Mouse (Mus musculus) MEL (cell line): ENCODE results near the gene Tpx2. TPM values are rescaled to one million over a fixed set of nuclear protein-coding genes. Genes with fewer than 3 reads are reported as not detected.
A peak's percentile ranks its signal among the peaks of the same experiment; 100 is the strongest.

Source experiments
- DNase-seq: peaks from one replicate; pipeline ENCODE4 v3.0.0; 2011; ENCODE audit warnings: low read depth, low spot score
- H3K27ac ChIP-seq: 2 replicates; pipeline ENCODE4 v1.5.1; 2012; ENCODE audit warnings: low read depth, mild to moderate bottlenecking, control low read depth, low read length, moderate library complexity; ENCODE audit not compliant: control insufficient read depth
- H3K27me3 ChIP-seq, 2 experiments: fragments of 150-350 bp in 1 of 2; sonication (generic) in 1 of 2; 2 replicates each; pipeline ENCODE4 v1.6.1; 2012; ENCODE audit warnings: low read length in 2 of 2, mild to moderate bottlenecking in 2 of 2, improper control_type of control experiment in 1 of 2, moderate library complexity in 1 of 2; ENCODE audit not compliant: insufficient read depth in 2 of 2, control insufficient read depth in 1 of 2
- H3K36me3 ChIP-seq, 2 experiments: 2 replicates each; pipeline ENCODE4 v1.6.1; 2012 to 2014; ENCODE audit warnings: low read length in 2 of 2, improper control_type of control experiment in 1 of 2, inconsistent platforms in 1 of 2, mild to moderate bottlenecking in 1 of 2; ENCODE audit not compliant: insufficient read depth in 2 of 2, control insufficient read depth in 1 of 2
- H3K4me1 ChIP-seq, 2 experiments: fragments of 150-350 bp in 1 of 2; sonication (generic) in 1 of 2; 2 replicates each; pipeline ENCODE4 v1.6.1; 2012; ENCODE audit warnings: low read length in 2 of 2, improper control_type of control experiment in 1 of 2, mild to moderate bottlenecking in 1 of 2; ENCODE audit not compliant: insufficient read depth in 2 of 2, control insufficient read depth in 1 of 2
- H3K4me3 ChIP-seq, 2 experiments: fragments of 150-350 bp in 1 of 2; sonication (generic) in 1 of 2; 2 replicates each; pipeline ENCODE4 v1.5.1; 2012; ENCODE audit warnings: low read depth in 2 of 2, low read length in 2 of 2, mild to moderate bottlenecking in 2 of 2, moderate library complexity in 2 of 2, control low read depth in 1 of 2, improper control_type of control experiment in 1 of 2; ENCODE audit not compliant: control insufficient read depth in 1 of 2, insufficient read depth in 1 of 2
- H3K79me2 ChIP-seq: 2 replicates; pipeline ENCODE4 v1.6.1; 2012; ENCODE audit warnings: mild to moderate bottlenecking, low read length, moderate library complexity; ENCODE audit not compliant: control insufficient read depth, poor library complexity, insufficient read depth
- H3K9ac ChIP-seq: 2 replicates; pipeline ENCODE4 v1.6.1; 2012; ENCODE audit warnings: low read depth, mild to moderate bottlenecking, control low read depth, low read length, moderate library complexity; ENCODE audit not compliant: control insufficient read depth, poor library complexity, severe bottlenecking
- H3K9me3 ChIP-seq: fragments of 150-350 bp; sonication (generic); replicated peaks from 2 replicates; pipeline ENCODE4 v1.6.1; 2012; ENCODE audit warnings: mild to moderate bottlenecking, low read length, improper control_type of control experiment, moderate library complexity; ENCODE audit not compliant: insufficient read depth
- CHD2 ChIP-seq: IDR thresholded peaks from 2 replicates; pipeline ENCODE4 v1.6.1; 2011; ENCODE audit warnings: low read length, improper control_type of control experiment
- CTCF ChIP-seq, 3 experiments: IDR thresholded peaks in 2 of 3; conservative IDR thresholded peaks in 1 of 3; 2 replicates each; pipeline ENCODE4 v1.5.1; 2011 to 2012; ENCODE audit warnings: low read length in 3 of 3, low read depth in 2 of 3, mild to moderate bottlenecking in 2 of 3, improper control_type of control experiment in 1 of 3, inconsistent platforms in 1 of 3, mixed read lengths in 1 of 3, moderate library complexity in 1 of 3; ENCODE audit not compliant: control insufficient read depth in 1 of 3, insufficient read depth in 1 of 3, poor library complexity in 1 of 3, severe bottlenecking in 1 of 3
- E2F4 ChIP-seq: IDR thresholded peaks from 2 replicates; pipeline ENCODE4 v1.6.1; 2011; ENCODE audit warnings: low read depth, low read length, improper control_type of control experiment, borderline replicate concordance
- EP300 ChIP-seq, 2 experiments: IDR thresholded peaks; 2 replicates each; pipeline ENCODE4 v1.6.1; 2011; ENCODE audit warnings: improper control_type of control experiment in 2 of 2, low read length in 2 of 2, low read depth in 1 of 2, mild to moderate bottlenecking in 1 of 2
- ETS1 ChIP-seq: IDR thresholded peaks from 2 replicates; pipeline ENCODE4 v1.6.1; 2012; ENCODE audit warnings: low read depth, mild to moderate bottlenecking, inconsistent platforms, low read length, improper control_type of control experiment, moderate library complexity
- GABPA ChIP-seq: IDR thresholded peaks from 2 replicates; pipeline ENCODE4 v1.6.1; 2012; ENCODE audit warnings: low read depth, mild to moderate bottlenecking, inconsistent platforms, low read length, improper control_type of control experiment, moderate library complexity
- GATA1 ChIP-seq: IDR thresholded peaks from 2 replicates; pipeline ENCODE4 v1.6.1; 2011; ENCODE audit warnings: low read depth, low read length, improper control_type of control experiment
- HCFC1 ChIP-seq: IDR thresholded peaks from 2 replicates; pipeline ENCODE4 v1.6.1; 2012; ENCODE audit warnings: low read depth, mild to moderate bottlenecking, inconsistent platforms, low read length, improper control_type of control experiment, moderate library complexity
- JUND ChIP-seq: IDR thresholded peaks from 2 replicates; pipeline ENCODE4 v1.6.1; 2011; ENCODE audit warnings: low read depth, mild to moderate bottlenecking, improper control_type of control experiment, low read length
- KAT2A ChIP-seq: conservative IDR thresholded peaks from 2 replicates; pipeline ENCODE4 v1.6.1; 2012; ENCODE audit warnings: low read depth, low read length, improper control_type of control experiment, inconsistent platforms
- MAFK ChIP-seq: IDR thresholded peaks from 2 replicates; pipeline ENCODE4 v1.6.1; 2011; ENCODE audit warnings: low read depth, mild to moderate bottlenecking, low read length, improper control_type of control experiment, borderline replicate concordance
- MAX ChIP-seq: IDR thresholded peaks from 2 replicates; pipeline ENCODE4 v1.6.1; 2011; ENCODE audit warnings: low read length, improper control_type of control experiment
- MYB ChIP-seq: IDR thresholded peaks from 2 replicates; pipeline ENCODE4 v1.6.1; 2011; ENCODE audit warnings: mild to moderate bottlenecking, low read depth, low read length, improper control_type of control experiment
- MYC ChIP-seq: IDR thresholded peaks from 2 replicates; pipeline ENCODE4 v1.6.1; 2011; ENCODE audit warnings: low read depth, mild to moderate bottlenecking, low read length, improper control_type of control experiment, moderate library complexity
- NELFE ChIP-seq: IDR thresholded peaks from 2 replicates; pipeline ENCODE4 v1.6.1; 2011; ENCODE audit warnings: low read depth, low read length, improper control_type of control experiment
- NRF1 ChIP-seq: IDR thresholded peaks from 2 replicates; pipeline ENCODE4 v1.6.1; 2014; ENCODE audit warnings: low read depth, mild to moderate bottlenecking, inconsistent platforms, low read length, improper control_type of control experiment, moderate library complexity; ENCODE audit not compliant: poor library complexity, insufficient read depth, severe bottlenecking
- POLR2A ChIP-seq, 2 experiments: IDR thresholded peaks; 2 replicates each; pipeline ENCODE4 v1.6.1; 2011 to 2012; ENCODE audit warnings: low read length in 2 of 2, mild to moderate bottlenecking in 2 of 2, control low read depth in 1 of 2, improper control_type of control experiment in 1 of 2, low read depth in 1 of 2, moderate library complexity in 1 of 2; ENCODE audit not compliant: control insufficient read depth in 1 of 2, insufficient read depth in 1 of 2, poor library complexity in 1 of 2
- POLR2AphosphoS2 ChIP-seq: IDR thresholded peaks from 2 replicates; pipeline ENCODE4 v1.6.1; 2011; ENCODE audit warnings: low read length, improper control_type of control experiment
- POLR2AphosphoS5 ChIP-seq: IDR thresholded peaks from 2 replicates; pipeline ENCODE4 v1.6.1; 2012; ENCODE audit warnings: low read depth, borderline replicate concordance, mild to moderate bottlenecking, inconsistent platforms, low read length, moderate library complexity, mixed read lengths
- RAD21 ChIP-seq: IDR thresholded peaks from 2 replicates; pipeline ENCODE4 v1.6.1; 2011; ENCODE audit warnings: mild to moderate bottlenecking, low read depth, low read length, improper control_type of control experiment
- RCOR1 ChIP-seq: IDR thresholded peaks from 2 replicates; pipeline ENCODE4 v1.6.1; 2012; ENCODE audit warnings: low read depth, mild to moderate bottlenecking, inconsistent platforms, low read length, improper control_type of control experiment
- SMC3 ChIP-seq: IDR thresholded peaks from 2 replicates; pipeline ENCODE4 v1.6.1; 2011; ENCODE audit warnings: low read depth, low read length, improper control_type of control experiment
- TBP ChIP-seq: IDR thresholded peaks from 2 replicates; pipeline ENCODE4 v1.8.0; 2011; ENCODE audit warnings: low read depth, low read length, improper control_type of control experiment
- USF1 ChIP-seq: IDR thresholded peaks from 2 replicates; pipeline ENCODE4 v1.6.1; 2014; ENCODE audit warnings: low read depth, mild to moderate bottlenecking, inconsistent platforms, low read length, improper control_type of control experiment, moderate library complexity
- USF2 ChIP-seq, 2 experiments: IDR thresholded peaks; 2 replicates each; pipeline ENCODE4 v1.6.1; 2011 to 2012; ENCODE audit warnings: improper control_type of control experiment in 2 of 2, low read length in 2 of 2, borderline replicate concordance in 1 of 2, inconsistent platforms in 1 of 2, low read depth in 1 of 2, mild to moderate bottlenecking in 1 of 2; ENCODE audit not compliant: insufficient read depth in 1 of 2
- ZKSCAN1 ChIP-seq: IDR thresholded peaks from 2 replicates; pipeline ENCODE4 v1.6.1; 2012; ENCODE audit warnings: low read depth, mild to moderate bottlenecking, inconsistent platforms, low read length, improper control_type of control experiment, moderate library complexity
- polyA plus RNA-seq, 2 experiments: library from polyadenylated mRNA; stranded (reverse) in 1 of 2; unstranded in 1 of 2; fragments of >175 nt in 1 of 2; fragments of >200 nt in 1 of 2; gene quantifications; 2 replicates each; pipeline versions ENCODE4 v1.2.1 to v1.2.4; 2012; ENCODE audit warnings: low replicate concordance in 2 of 2, low read depth in 1 of 2; ENCODE audit not compliant: insufficient read length in 2 of 2, insufficient read depth in 1 of 2, missing spikeins in 1 of 2
- total RNA-seq: library from RNA; depleted of rRNA; stranded (reverse); fragments of 300-350 nt; gene quantifications from 2 replicates; pipeline ENCODE4 v1.2.3, GENCODE M21; 2012

Gene Tpx2
- total and polyA plus RNA-seq, 3 experiments = 59.3 to 131 TPM; not detected in 1

GRCm38 (mm10) chr2:152811336-152812165 lies 36.2 kb upstream of the Tpx2 start (continued):
- TF ChIP-seq GABPA = no peak
- TF ChIP-seq MYC = 0 out of 2 replicates have a peak, but pooled peaks have one; percentile 22
- no peak for TF ChIP-seq MAFK
- TF ChIP-seq, all 39 proteins: peak for 10

DNA sequence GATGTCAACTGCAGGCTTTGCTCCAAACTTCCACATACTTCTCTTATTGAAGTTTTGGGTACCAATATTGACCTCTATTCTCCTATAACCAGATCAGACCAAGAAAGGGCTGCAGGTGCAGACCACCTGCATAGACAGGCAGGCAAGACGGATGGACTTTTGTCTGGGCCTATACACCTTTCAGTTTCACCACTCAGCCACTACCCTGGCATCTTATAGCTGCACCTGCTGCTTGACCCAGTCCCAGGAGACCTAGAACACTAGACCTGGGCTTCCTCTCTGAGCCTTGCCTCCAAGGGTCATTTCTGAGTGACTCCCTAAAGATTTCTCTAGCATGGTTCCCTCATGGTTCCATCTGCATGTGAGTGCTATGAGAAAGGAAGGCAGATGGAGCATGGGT lies 34.5 kb upstream of the Tpx2 start:
- H3K36me3 ChIP-seq = peaks cover 0 to 48% of the 10 kb centered on the region in 2 experiments; a peak in 2 of 4 replicates
- H3K9me3 ChIP-seq = no peaks in the 10 kb centered on the region
- no peak overlapping the region for H3K9ac ChIP-seq
- H3K27ac ChIP-seq = no peak overlapping the region
- no peak for DNase-seq
- H3K79me2 ChIP-seq = no peaks in the 10 kb centered on the region
- no peaks in the 10 kb centered on the region for H3K27me3 ChIP-seq
- H3K4me1 ChIP-seq = peaks cover 24 to 53% of the 10 kb centered on the region in 2 experiments
- H3K4me3 ChIP-seq = no peak overlapping the region
- no peak for TF ChIP-seq HCFC1
- no peak for TF ChIP-seq NELFE
- TF ChIP-seq POLR2AphosphoS5 = no peak

GRCm38 (mm10) chr2:152814213-152814874 lies 33.4 kb upstream of the Tpx2 start:
- peaks cover 27 to 61% of the 10 kb centered on the region in 2 experiments for H3K4me1 ChIP-seq
- H3K9me3 ChIP-seq = no peaks in the 10 kb centered on the region
- DNase-seq = peak; percentile 82
- no peaks in the 10 kb centered on the region for H3K27me3 ChIP-seq
- H3K36me3 ChIP-seq = peaks cover 0 to 53% of the 10 kb centered on the region in 2 experiments; a peak in 2 of 4 replicates
- no peak overlapping the region for H3K4me3 ChIP-seq
- H3K79me2 ChIP-seq = no peaks in the 10 kb centered on the region
- peak overlapping the region; percentile 21; the same call in 1 of the 2 replicates for H3K9ac ChIP-seq
- H3K27ac ChIP-seq = peak overlapping the region; percentile 91
- TF ChIP-seq JUND (no peak), ZKSCAN1 (0 out of 2 replicates have a peak, but pooled peaks have one; percentile 18), POLR2A (IDR thresholded peaks at IDR 0.05; ENCODE audit: control insufficient read depth in 1 of 2, insufficient read depth in 1 of 2, low read depth in 1 of 2, low read length in 2 of 2, poor library complexity in 1 of 2) (no peak), USF1 (no peak), RAD21 (no peak), MAX (no peak), GABPA (no peak), GATA1 (peak; percentile 93), E2F4 (no peak), ETS1 (peak; percentile 86), KAT2A (no peak), POLR2AphosphoS5 (no peak), SMC3 (0 out of 2 replicates have a peak, but pooled peaks have one; percentile 10), TBP (no peak), CTCF (IDR thresholded peaks at IDR 0.05 in 2 of 3, conservative IDR thresholded peaks at IDR 0.05 in 1 of 3; ENCODE audit: control insufficient read depth in 1 of 3, insufficient read depth in 1 of 3, low read depth in 2 of 3, low read length in 3 of 3, poor library complexity in 1 of 3, severe bottlenecking in 1 of 3) (no peak), NRF1 (no peak), RCOR1 (peak; percentile 88), POLR2AphosphoS2 (no peak), NELFE (no peak), MYC (peak; percentile 31; the same call in 1 of the 2 replicates), MAFK (no peak), USF2 (IDR thresholded peaks at IDR 0.05; ENCODE audit: borderline replicate concordance in 1 of 2, insufficient read depth in 1 of 2, low read depth in 1 of 2, low read length in 2 of 2) (no peak), EP300 (IDR thresholded peaks at IDR 0.05; ENCODE audit: low read depth in 1 of 2, low read length in 2 of 2) (peak; percentile 92 to 94), CHD2 (no peak), MYB (no peak)
